ENCODE assay signal across 8 mouse cellular contexts in genomic region chr13:55569726-55570285, GRCm38 (mm10). TPM values are rescaled to one million over a fixed set of nuclear protein-coding genes. Genes with fewer than 3 reads are reported as not detected.
A peak's percentile ranks its signal among the peaks of the same experiment; 100 is the strongest.
DNase-seq lines count a peak whose midpoint lies in the region; ATAC-seq and TF ChIP-seq lines count a peak whose summit lies in the region.

No protein-coding gene starts in this region.

- DNase-seq in layer of hippocampus, postnatal 10 days (ENCODE audit: low spot score in 2 of 2): peak; percentile 28 to 31
- no peak for DNase-seq in layer of hippocampus, adult 9-10 months (ENCODE audit: low spot score)
- peak; percentile 50 for DNase-seq in adrenal gland, postnatal 14 days
- DNase-seq in spleen, adult 12 weeks (ENCODE audit: low spot score): no peak

- H3K4me2 ChIP-seq in embryonic facial prominence, embryonic 15.5 days (replicated peaks): peak overlapping the region; percentile 89
- H3K4me2 ChIP-seq in hindbrain, embryonic 12.5 days (replicated peaks): peak overlapping the region; percentile 95
- H3K4me2 ChIP-seq in liver, embryonic 12.5 days: peak overlapping the region; percentile 97

- H3K27ac ChIP-seq in embryonic facial prominence, embryonic 15.5 days (replicated peaks): peak overlapping the region; percentile 92
- peak overlapping the region; percentile 93 for H3K27ac ChIP-seq in hindbrain, embryonic 12.5 days
- H3K27ac ChIP-seq in liver, embryonic 12.5 days: peak overlapping the region; percentile 93
- no peak overlapping the region for H3K27ac ChIP-seq in olfactory bulb, adult 2 months (ENCODE audit: insufficient read depth, low read depth, low read length)

- peak overlapping the region; percentile 95 for H3K4me3 ChIP-seq in embryonic facial prominence, embryonic 15.5 days (replicated peaks)
- peak overlapping the region; percentile 97 for H3K4me3 ChIP-seq in hindbrain, embryonic 12.5 days
- peak overlapping the region; percentile 96 for H3K4me3 ChIP-seq in liver, embryonic 12.5 days
- peak overlapping the region; percentile 94 for H3K4me3 ChIP-seq in olfactory bulb, adult 2 months (ENCODE audit: insufficient read depth, low read depth, low read length)

- peak overlapping the region; percentile 91 for H3K9ac ChIP-seq in embryonic facial prominence, embryonic 15.5 days
- H3K9ac ChIP-seq in hindbrain, embryonic 12.5 days: peak overlapping the region; percentile 99
- H3K9ac ChIP-seq in liver, embryonic 12.5 days: peak overlapping the region; percentile 98

- TF ChIP-seq POLR2A in olfactory bulb, adult 2 months (IDR thresholded peaks at IDR 0.05; ENCODE audit: insufficient read depth, low read depth, low read length): no peak

- 0 out of 2 replicates have a peak, but pooled peaks have one; percentile 11 for ATAC-seq in embryonic facial prominence, embryonic 15.5 days (ENCODE audit: insufficient number of reproducible peaks, low FRiP score, low TSS enrichment, low read depth)
- no peak for ATAC-seq in hindbrain, embryonic 12.5 days (ENCODE audit: low FRiP score)
- no peak for ATAC-seq in liver, embryonic 12.5 days

- TF ChIP-seq CTCF in olfactory bulb, adult 2 months (IDR thresholded peaks at IDR 0.05; ENCODE audit: insufficient read depth, low read depth, low read length): 0 out of 2 replicates have a peak, but pooled peaks have one; percentile 8

- H3K4me1 ChIP-seq in embryonic facial prominence, embryonic 15.5 days: peaks cover 18% of the 10 kb centered on the region
- H3K4me1 ChIP-seq in hindbrain, embryonic 12.5 days: peaks cover 25% of the 10 kb centered on the region
- peaks cover 30% of the 10 kb centered on the region for H3K4me1 ChIP-seq in liver, embryonic 12.5 days
- H3K4me1 ChIP-seq in olfactory bulb, adult 2 months (ENCODE audit: control insufficient read depth, insufficient read depth, low read length): peaks cover 17% of the 10 kb centered on the region; the same call in 1 of the 2 replicates

- H3K9me3 ChIP-seq in embryonic facial prominence, embryonic 15.5 days (replicated peaks): no peaks in the 10 kb centered on the region
- no peaks in the 10 kb centered on the region for H3K9me3 ChIP-seq in hindbrain, embryonic 12.5 days (replicated peaks)
- no peaks in the 10 kb centered on the region for H3K9me3 ChIP-seq in liver, embryonic 12.5 days (replicated peaks)

- H3K27me3 ChIP-seq in embryonic facial prominence, embryonic 15.5 days: no peaks in the 10 kb centered on the region
- no peaks in the 10 kb centered on the region for H3K27me3 ChIP-seq in hindbrain, embryonic 12.5 days
- no peaks in the 10 kb centered on the region for H3K27me3 ChIP-seq in liver, embryonic 12.5 days (replicated peaks)

- H3K36me3 ChIP-seq in embryonic facial prominence, embryonic 15.5 days: peaks cover 18% of the 10 kb centered on the region
- H3K36me3 ChIP-seq in hindbrain, embryonic 12.5 days: peaks cover 12% of the 10 kb centered on the region; the same call in 1 of the 2 replicates
- peaks cover 41% of the 10 kb centered on the region for H3K36me3 ChIP-seq in liver, embryonic 12.5 days

- 3% methylated on average over 16 of the region's 16 CpGs for WGBS in embryonic facial prominence, embryonic 15.5 days
- 7% methylated on average over 16 of the region's 16 CpGs for WGBS in hindbrain, embryonic 12.5 days
- WGBS in liver, embryonic 12.5 days (ENCODE audit: insufficient replicate concordance): 22% methylated on average over 16 of the region's 16 CpGs
- WGBS in olfactory bulb, adult 2 months: 3% methylated on average over 16 of the region's 16 CpGs

RNA-seq across cellular contexts. Expression of gene Fam193b, which starts 1.1 kb away (rescaled TPM):
- total RNA-seq in layer of hippocampus, postnatal 10 days (2021): 10 to 100 TPM; 61.9 to 82.4 TPM
- 42.5 and 50.2 TPM in 2 replicates for total RNA-seq in adrenal gland, postnatal 14 days (2021)
- 43.4 and 46.0 TPM in 2 replicates for polyA plus RNA-seq in embryonic facial prominence, embryonic 15.5 days (2015; fragmentation: Nextera tagmentation; extraction: Ambion mirVana)
- 67.4 and 71.9 TPM in 2 replicates for polyA plus RNA-seq in hindbrain, embryonic 12.5 days (2016; fragmentation: Nextera tagmentation; extraction: Ambion mirVana)
- 15.9 and 17.5 TPM in 2 replicates for polyA plus RNA-seq in liver, embryonic 12.5 days (2016; fragmentation: Nextera tagmentation; extraction: Ambion mirVana)
- polyA plus RNA-seq in olfactory bulb, adult 2 months (2012; ENCODE audit: insufficient read depth, insufficient read length, low replicate concordance, missing spikeins): 63.4 TPM in 1 of 2 replicates, not detected in the other

RNA-seq across cellular contexts. Expression of gene Tmed9, which starts 3.7 kb away (rescaled TPM):
- 100 to 1,000 TPM; 127 to 128 TPM for total RNA-seq in layer of hippocampus, postnatal 10 days (2021)
- 145 and 156 TPM in 2 replicates for total RNA-seq in adrenal gland, postnatal 14 days (2021)
- polyA plus RNA-seq in embryonic facial prominence, embryonic 15.5 days (2015; fragmentation: Nextera tagmentation; extraction: Ambion mirVana): 163 and 178 TPM in 2 replicates
- polyA plus RNA-seq in hindbrain, embryonic 12.5 days (2016; fragmentation: Nextera tagmentation; extraction: Ambion mirVana): 113 and 128 TPM in 2 replicates
- 73.8 and 75.8 TPM in 2 replicates for polyA plus RNA-seq in liver, embryonic 12.5 days (2016; fragmentation: Nextera tagmentation; extraction: Ambion mirVana)
- not detected in 2 replicates for polyA plus RNA-seq in olfactory bulb, adult 2 months (2012; ENCODE audit: insufficient read depth, insufficient read length, low replicate concordance, missing spikeins)

RNA-seq across cellular contexts. Expression of gene B4galt7, which starts 29.9 kb away (rescaled TPM):
- total RNA-seq in layer of hippocampus, postnatal 10 days (2021): 10 to 100 TPM; 23.1 to 23.8 TPM
- total RNA-seq in adrenal gland, postnatal 14 days (2021): 11.6 and 15.4 TPM in 2 replicates
- polyA plus RNA-seq in embryonic facial prominence, embryonic 15.5 days (2015; fragmentation: Nextera tagmentation; extraction: Ambion mirVana): 30.3 and 32.3 TPM in 2 replicates
- 42.5 and 43.4 TPM in 2 replicates for polyA plus RNA-seq in hindbrain, embryonic 12.5 days (2016; fragmentation: Nextera tagmentation; extraction: Ambion mirVana)
- 10.6 and 11.3 TPM in 2 replicates for polyA plus RNA-seq in liver, embryonic 12.5 days (2016; fragmentation: Nextera tagmentation; extraction: Ambion mirVana)
- not detected in 2 replicates for polyA plus RNA-seq in olfactory bulb, adult 2 months (2012; ENCODE audit: insufficient read depth, insufficient read length, low replicate concordance, missing spikeins)

RNA-seq across cellular contexts. Expression of gene Ddx41, which starts 33.3 kb away (rescaled TPM):
- total RNA-seq in layer of hippocampus, postnatal 10 days (2021): 10 to 100 TPM; 36.9 to 46.6 TPM
- 38.4 and 46.0 TPM in 2 replicates for total RNA-seq in adrenal gland, postnatal 14 days (2021)
- polyA plus RNA-seq in embryonic facial prominence, embryonic 15.5 days (2015; fragmentation: Nextera tagmentation; extraction: Ambion mirVana): 61.4 and 66.2 TPM in 2 replicates
- 64.0 and 64.6 TPM in 2 replicates for polyA plus RNA-seq in hindbrain, embryonic 12.5 days (2016; fragmentation: Nextera tagmentation; extraction: Ambion mirVana)
- polyA plus RNA-seq in liver, embryonic 12.5 days (2016; fragmentation: Nextera tagmentation; extraction: Ambion mirVana): 40.2 and 42.0 TPM in 2 replicates
- not detected in 2 replicates for polyA plus RNA-seq in olfactory bulb, adult 2 months (2012; ENCODE audit: insufficient read depth, insufficient read length, low replicate concordance, missing spikeins)

RNA-seq across cellular contexts. Expression of gene Dok3, which starts 40.7 kb away (rescaled TPM):
- total RNA-seq in layer of hippocampus, postnatal 10 days (2021): 1 to 10 TPM; 5.0 to 6.5 TPM
- 3.4 and 11.6 TPM in 2 replicates for total RNA-seq in adrenal gland, postnatal 14 days (2021)
- 5.5 and 6.3 TPM in 2 replicates for polyA plus RNA-seq in embryonic facial prominence, embryonic 15.5 days (2015; fragmentation: Nextera tagmentation; extraction: Ambion mirVana)
- 3.7 and 4.7 TPM in 2 replicates for polyA plus RNA-seq in hindbrain, embryonic 12.5 days (2016; fragmentation: Nextera tagmentation; extraction: Ambion mirVana)
- polyA plus RNA-seq in liver, embryonic 12.5 days (2016; fragmentation: Nextera tagmentation; extraction: Ambion mirVana): 3.4 and 4.4 TPM in 2 replicates
- polyA plus RNA-seq in olfactory bulb, adult 2 months (2012; ENCODE audit: insufficient read depth, insufficient read length, low replicate concordance, missing spikeins): not detected in 2 replicates

Comparison
In these comparisons a context has a peak if more than half of its experiments do, and no peak if none do; other contexts are left out.
1. DNase-seq: peak in layer of hippocampus, postnatal 10 days (2 of 2) and adrenal gland, postnatal 14 days (single experiment); none in layer of hippocampus, adult 9-10 months (single experiment) and spleen, adult 12 weeks (single experiment).
2. RNA of gene Tmed9, which starts 3.7 kb away (polyA plus RNA-seq): 163 to 178 TPM in embryonic facial prominence, embryonic 15.5 days, 113 to 128 TPM in hindbrain, embryonic 12.5 days and 73.8 to 75.8 TPM in liver, embryonic 12.5 days; not detected in olfactory bulb, adult 2 months; every median in the first group is over 10 times any median in the second.
3. Peak in every context shown above with its lines, with median percentiles within 50 percentile points of each other: H3K4me2 ChIP-seq, H3K4me3 ChIP-seq and H3K9ac ChIP-seq.